Comparison of ENCODE assay signal across 16 mouse cellular contexts in genomic region chr2:170864043-170864442, GRCm38 (mm10).
DNase-seq lines count a peak whose midpoint lies in the region; ATAC-seq and TF ChIP-seq lines count a peak whose summit lies in the region.
"Had no signal": no experiment of that assay in that cellular context is flagged by ENCODE, and none has a peak within 500 bp of the region (broad histone marks: within the 10 kb centered on the region; RNA-seq: fewer than 3 reads in every experiment).

No protein-coding gene starts in this region.

- H3K4me2 ChIP-seq in midbrain, embryonic 11.5 days, result no peak overlapping the region
- H3K4me2 ChIP-seq: embryonic facial prominence, embryonic 13.5 days; neural tube, embryonic 12.5 days; stomach, embryonic 15.5 days had no signal

- H3K27me3 ChIP-seq in limb, embryonic 10.5 days (ENCODE audit: low read depth, poor library complexity, severe bottlenecking), result no peaks in the 10 kb centered on the region
- H3K27me3 ChIP-seq in midbrain, embryonic 11.5 days (ENCODE audit: control insufficient read depth, insufficient read depth, low read length), result no peaks in the 10 kb centered on the region
- H3K27me3 ChIP-seq: embryonic facial prominence, embryonic 13.5 days; neural tube, embryonic 12.5 days; stomach, embryonic 15.5 days had no signal

- no peaks in the 10 kb centered on the region for H3K36me3 ChIP-seq in limb, embryonic 10.5 days
- no peaks in the 10 kb centered on the region for H3K36me3 ChIP-seq in midbrain, embryonic 11.5 days (ENCODE audit: control insufficient read depth, insufficient read depth, low read length)
- H3K36me3 ChIP-seq: embryonic facial prominence, embryonic 13.5 days; midbrain, embryonic 10.5 days; neural tube, embryonic 12.5 days; stomach, embryonic 15.5 days had no signal

- no peak overlapping the region for H3K27ac ChIP-seq in gastrocnemius, adult 2 months
- no peak overlapping the region for H3K27ac ChIP-seq in left cerebral cortex, adult 2 months
- H3K27ac ChIP-seq in limb, embryonic 10.5 days, result no peak overlapping the region
- H3K27ac ChIP-seq in midbrain, embryonic 11.5 days (ENCODE audit: low read depth, low read length), result no peak overlapping the region
- H3K27ac ChIP-seq: embryonic facial prominence, embryonic 13.5 days; midbrain, embryonic 10.5 days; neural tube, embryonic 12.5 days; stomach, embryonic 15.5 days had no signal

- DNase-seq in gastrocnemius, adult 2 months, result no peak
- DNase-seq in gastrocnemius, adult 8-10 months (ENCODE audit: low spot score in 2 of 2), result no peak
- no peak for DNase-seq in left cerebral cortex, adult 2 months (ENCODE audit: extremely low spot score in 1 of 2, low spot score in 2 of 2)
- DNase-seq in left cerebral cortex, postnatal 25 days (ENCODE audit: low spot score in 2 of 2), result no peak
- DNase-seq in thymus, postnatal 4 days, result peak; percentile 32
- DNase-seq in thymus, postnatal 14 days, result no peak
- no peak for DNase-seq in limb, embryonic 10.5 days (ENCODE audit: low spot score)
- DNase-seq in midbrain, embryonic 11.5 days (ENCODE audit: low spot score, missing footprints), result no peak
- DNase-seq: cerebellum, adult 9-11 months; heart, postnatal 36 days; right cerebral cortex, postnatal 25 days had no signal

- 86% methylated on average over 5 of the region's 5 CpGs for WGBS in limb, embryonic 10.5 days
- 87% methylated on average over 5 of the region's 5 CpGs for WGBS in midbrain, embryonic 11.5 days

- intact Hi-C loops in gastrocnemius, adult 2 months (cut with DNase I), result no loop called here
- intact Hi-C loops in left cerebral cortex, adult 2 months (cut with DNase I), result no loop called here
- intact Hi-C loops in left cerebral cortex, postnatal 25 days (cut with DNase I), result no loop called here

- ATAC-seq in midbrain, embryonic 11.5 days (ENCODE audit: low FRiP score), result no peak
- ATAC-seq: forebrain, embryonic 14.5 days had no signal

- H3K9ac ChIP-seq in midbrain, embryonic 11.5 days (ENCODE audit: low read length), result no peak overlapping the region
- H3K9ac ChIP-seq: embryonic facial prominence, embryonic 13.5 days; neural tube, embryonic 12.5 days; stomach, embryonic 15.5 days had no signal

- peaks cover 14% of the 10 kb centered on the region for H3K4me1 ChIP-seq in limb, embryonic 10.5 days
- no peaks in the 10 kb centered on the region for H3K4me1 ChIP-seq in midbrain, embryonic 11.5 days (ENCODE audit: control insufficient read depth, insufficient read depth, low read length)
- H3K4me1 ChIP-seq: embryonic facial prominence, embryonic 13.5 days; neural tube, embryonic 12.5 days; stomach, embryonic 15.5 days had no signal

- no peak overlapping the region for H3K4me3 ChIP-seq in gastrocnemius, adult 2 months
- H3K4me3 ChIP-seq in left cerebral cortex, adult 2 months, result no peak overlapping the region
- no peak overlapping the region for H3K4me3 ChIP-seq in limb, embryonic 10.5 days
- H3K4me3 ChIP-seq in midbrain, embryonic 11.5 days (ENCODE audit: low read depth, low read length), result no peak overlapping the region
- H3K4me3 ChIP-seq: embryonic facial prominence, embryonic 13.5 days; midbrain, embryonic 10.5 days; neural tube, embryonic 12.5 days; stomach, embryonic 15.5 days had no signal

- TF ChIP-seq CTCF in gastrocnemius, adult 2 months (IDR thresholded peaks at IDR 0.05), result peak; percentile 45
- peak; percentile 54 for TF ChIP-seq CTCF in left cerebral cortex, adult 2 months (IDR thresholded peaks at IDR 0.05)

- no peaks in the 10 kb centered on the region for H3K9me3 ChIP-seq in limb, embryonic 10.5 days (replicated peaks)
- H3K9me3 ChIP-seq in midbrain, embryonic 11.5 days (ENCODE audit: control insufficient read depth, low read length), result no peaks in the 10 kb centered on the region
- H3K9me3 ChIP-seq: embryonic facial prominence, embryonic 13.5 days; midbrain, embryonic 10.5 days; neural tube, embryonic 12.5 days; stomach, embryonic 15.5 days had no signal
